Mouse (Mus musculus) olfactory bulb, adult 2 months (tissue): ENCODE measurements around the gene Syngr2.

Source experiments
- CTCF ChIP-seq: fragments of 200-500 bp; IDR thresholded peaks from 2 replicates; pipeline ENCODE4 v1.5.1; 2012; ENCODE audit warnings: low read depth, mild to moderate bottlenecking, low read length, moderate library complexity; ENCODE audit not compliant: insufficient read depth
- POLR2A ChIP-seq: fragments of 200-500 bp; IDR thresholded peaks from 2 replicates; pipeline ENCODE4 v1.6.1; 2012; ENCODE audit warnings: mild to moderate bottlenecking, low read depth, low read length, moderate library complexity; ENCODE audit not compliant: insufficient read depth

DNA sequence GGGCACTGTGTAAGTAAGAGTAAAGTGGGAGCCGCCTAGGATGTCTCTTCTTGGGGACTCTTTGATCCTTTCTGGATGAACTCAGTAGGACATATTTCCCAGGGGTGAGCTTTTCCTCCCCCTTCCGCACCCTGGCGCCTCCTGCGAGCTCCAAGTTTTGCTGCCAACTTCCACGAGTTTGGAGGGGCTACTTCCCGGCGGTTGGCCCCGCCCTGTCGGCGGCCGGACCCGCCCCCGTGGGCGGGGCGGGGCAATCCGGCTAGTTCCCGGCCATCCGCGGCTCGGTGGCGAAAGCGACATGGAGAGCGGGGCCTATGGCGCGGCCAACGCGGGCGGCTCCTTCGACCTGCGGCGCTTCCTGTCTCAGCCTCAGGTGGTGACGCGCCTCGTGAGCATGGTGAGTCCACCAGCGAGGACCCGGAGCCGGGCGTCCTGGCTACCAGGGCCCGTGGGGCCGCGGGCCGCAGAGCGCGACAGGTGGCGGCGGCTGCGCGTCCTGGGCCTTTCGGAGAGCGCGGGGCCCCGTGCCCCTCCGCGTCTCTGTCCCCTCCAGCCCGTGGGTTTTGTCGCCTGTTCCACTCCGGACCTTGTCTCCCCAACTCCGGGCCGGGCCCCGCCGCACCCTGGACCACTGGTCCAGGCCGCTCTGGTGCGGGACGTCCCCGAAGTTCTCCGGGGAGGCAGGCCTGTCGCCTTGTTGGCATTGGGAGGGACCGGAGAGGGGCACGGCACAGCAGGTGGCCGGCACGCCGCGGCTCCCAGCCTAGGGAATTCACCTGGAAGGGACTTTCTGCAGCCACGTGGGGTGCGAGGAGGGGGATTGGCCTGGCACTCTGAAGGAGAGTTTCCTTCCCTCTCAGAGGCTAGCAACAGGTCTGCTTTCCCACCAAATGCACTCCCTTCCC, at the start of gene Syngr2, which contains the start of gene Gm20708:
- no peak for TF ChIP-seq CTCF
- no peak for TF ChIP-seq POLR2A
